Mouse (Mus musculus) testis, adult 2 months (tissue): ENCODE measurements around the gene Zbtb16.

ENCODE experiments used
- CTCF ChIP-seq: fragments of 200-500 bp; IDR thresholded peaks from 2 replicates; pipeline ENCODE4 v1.5.1; 2012; ENCODE audit warnings: low read depth, mild to moderate bottlenecking, inconsistent platforms, low read length, moderate library complexity; ENCODE audit not compliant: control insufficient read depth, insufficient read depth, insufficient replicate concordance
- POLR2A ChIP-seq: fragments of 200-500 bp; IDR thresholded peaks from 2 replicates; pipeline ENCODE4 v1.6.1; 2012; ENCODE audit warnings: low read depth, mild to moderate bottlenecking, inconsistent platforms, low read length, moderate library complexity; ENCODE audit not compliant: control insufficient read depth

DNA sequence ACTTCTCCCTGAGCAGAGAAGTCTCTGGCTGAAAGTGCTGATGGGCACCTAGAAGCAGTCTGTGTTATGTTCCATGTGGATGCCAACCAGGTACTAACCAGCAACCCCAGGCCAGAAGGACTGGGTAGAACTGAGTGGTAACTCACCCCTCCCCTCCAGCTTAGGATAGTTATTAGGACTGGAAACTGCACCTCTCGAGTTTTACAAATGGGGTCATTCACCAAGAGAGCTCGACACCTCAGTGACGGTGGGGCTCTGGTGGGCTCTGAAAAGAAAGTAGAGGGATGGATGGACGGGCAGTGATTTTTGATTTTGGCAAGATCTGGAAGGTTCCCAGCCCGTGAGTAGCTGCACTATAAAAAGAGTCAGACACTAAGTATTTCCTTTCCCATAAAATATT is 71.7 kb downstream of the Zbtb16 start:
- TF ChIP-seq CTCF (no peak), POLR2A (no peak)
